Mouse (Mus musculus) cerebellum, adult 2 months (tissue): ENCODE data around the gene Nanos2.

Source experiments
- CTCF ChIP-seq: fragments of 200-500 bp; IDR thresholded peaks from 2 replicates; pipeline ENCODE4 v1.5.1; 2011; ENCODE audit warnings: low read depth, mild to moderate bottlenecking, control low read depth, low read length, moderate library complexity, borderline replicate concordance; ENCODE audit not compliant: insufficient read depth
- POLR2A ChIP-seq: fragments of 200-500 bp; IDR thresholded peaks from 2 replicates; pipeline ENCODE4 v1.6.1; 2011; ENCODE audit warnings: low read length, control low read depth, borderline replicate concordance; ENCODE audit not compliant: insufficient read depth

DNA sequence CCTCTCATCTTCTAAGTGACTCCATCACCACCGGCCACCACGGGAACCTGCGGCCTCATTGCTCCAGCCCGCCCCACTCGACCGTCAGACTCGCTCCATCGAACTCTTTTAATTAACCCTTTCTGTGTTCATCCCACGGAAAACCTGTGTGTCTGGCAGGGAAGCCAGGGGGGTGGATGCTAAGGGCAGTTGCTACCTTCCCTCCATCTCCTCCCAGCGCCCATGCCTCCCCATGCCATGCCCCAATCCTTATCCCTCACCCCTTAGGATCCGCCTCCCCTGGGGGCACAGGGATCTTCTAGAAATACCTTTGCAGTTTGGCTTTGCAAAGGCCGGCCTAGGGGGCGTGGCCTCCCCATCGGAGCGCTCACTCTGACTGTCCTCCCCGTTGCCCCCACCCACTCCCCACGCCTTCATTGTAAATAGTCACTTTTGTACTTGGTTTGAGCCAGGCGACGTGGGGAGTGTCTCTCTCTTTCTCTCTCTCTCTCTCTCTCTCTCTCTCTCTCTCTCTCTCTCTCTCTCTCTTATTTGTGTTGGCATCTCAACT lies 23.8 kb upstream of the Nanos2 start:
- TF ChIP-seq CTCF (no peak), POLR2A (no peak)
